ENCODE assay signal across 13 mouse cellular contexts in genomic region chr5:54073291-54073690, GRCm38 (mm10).
A peak's percentile ranks its signal among the peaks of the same experiment; 100 is the strongest.
DNase-seq lines count a peak whose midpoint lies in the region; ATAC-seq and TF ChIP-seq lines count a peak whose summit lies in the region.
"Had no signal": no experiment of that assay in that cellular context is flagged by ENCODE, and none has a peak within 500 bp of the region (broad histone marks: within the 10 kb centered on the region; RNA-seq: fewer than 3 reads in every experiment).

No protein-coding gene starts in this region.

- peak overlapping the region; percentile 58 for H3K27ac ChIP-seq in gastrocnemius, adult 2 months
- no peak overlapping the region for H3K27ac ChIP-seq in limb, embryonic 14.5 days (replicated peaks; ENCODE audit: low read depth, low read length)
- H3K27ac ChIP-seq in limb, embryonic 10.5 days: no peak overlapping the region
- peak overlapping the region; percentile 16; the same call in 1 of the 2 replicates for H3K27ac ChIP-seq in heart, embryonic 13.5 days (replicated peaks)
- no peak overlapping the region for H3K27ac ChIP-seq in intestine, embryonic 16.5 days (ENCODE audit: low read length)
- H3K27ac ChIP-seq: embryonic facial prominence, embryonic 12.5 days; midbrain, embryonic 10.5 days; stomach, postnatal 0 days had no signal

- no peak for TF ChIP-seq POLR2A in limb, embryonic 14.5 days (IDR thresholded peaks at IDR 0.05; ENCODE audit: borderline replicate concordance, extremely low read depth, insufficient read depth, insufficient read length)

- no peak; the same call in 1 of the 2 replicates for ATAC-seq in limb, embryonic 14.5 days (ENCODE audit: low FRiP score, low read depth)
- ATAC-seq in heart, embryonic 13.5 days (ENCODE audit: extremely low read depth, insufficient number of reproducible peaks, low FRiP score, low TSS enrichment): no peak
- ATAC-seq in intestine, embryonic 16.5 days: no peak

- no peaks in the 10 kb centered on the region for H3K36me3 ChIP-seq in limb, embryonic 14.5 days (ENCODE audit: control insufficient read depth, insufficient read depth, low read length)
- no peaks in the 10 kb centered on the region for H3K36me3 ChIP-seq in limb, embryonic 10.5 days
- no peaks in the 10 kb centered on the region for H3K36me3 ChIP-seq in heart, embryonic 13.5 days
- no peaks in the 10 kb centered on the region for H3K36me3 ChIP-seq in intestine, embryonic 16.5 days (ENCODE audit: control insufficient read depth, insufficient read depth, low read length)
- H3K36me3 ChIP-seq: embryonic facial prominence, embryonic 12.5 days; midbrain, embryonic 10.5 days had no signal

- no peak overlapping the region for H3K4me2 ChIP-seq in limb, embryonic 14.5 days (replicated peaks; ENCODE audit: low read depth, low read length, severe bottlenecking)
- H3K4me2 ChIP-seq in heart, embryonic 13.5 days: no peak overlapping the region
- H3K4me2 ChIP-seq in intestine, embryonic 16.5 days (ENCODE audit: low read depth, low read length): no peak overlapping the region
- H3K4me2 ChIP-seq: embryonic facial prominence, embryonic 12.5 days had no signal

- peaks cover 10% of the 10 kb centered on the region for H3K4me1 ChIP-seq in limb, embryonic 14.5 days (ENCODE audit: control insufficient read depth, insufficient read depth, low read length)
- H3K4me1 ChIP-seq in limb, embryonic 10.5 days: no peaks in the 10 kb centered on the region
- peaks cover 17% of the 10 kb centered on the region for H3K4me1 ChIP-seq in heart, embryonic 13.5 days
- H3K4me1 ChIP-seq in intestine, embryonic 16.5 days (ENCODE audit: control insufficient read depth, insufficient read depth, low read length): no peaks in the 10 kb centered on the region
- H3K4me1 ChIP-seq: embryonic facial prominence, embryonic 12.5 days; midbrain, embryonic 10.5 days had no signal

- no peak for TF ChIP-seq CTCF in gastrocnemius, adult 2 months (IDR thresholded peaks at IDR 0.05)

- no peak overlapping the region for H3K4me3 ChIP-seq in gastrocnemius, adult 2 months
- no peak overlapping the region for H3K4me3 ChIP-seq in limb, embryonic 14.5 days (replicated peaks; ENCODE audit: low read length)
- no peak overlapping the region for H3K4me3 ChIP-seq in limb, embryonic 10.5 days
- no peak overlapping the region for H3K4me3 ChIP-seq in heart, embryonic 13.5 days
- H3K4me3 ChIP-seq in intestine, embryonic 16.5 days (ENCODE audit: low read length): no peak overlapping the region
- H3K4me3 ChIP-seq: embryonic facial prominence, embryonic 12.5 days; midbrain, embryonic 10.5 days had no signal

- no peak for DNase-seq in gastrocnemius, adult 2 months
- no peak for DNase-seq in gastrocnemius, postnatal 4 days (ENCODE audit: low spot score in 2 of 2)
- DNase-seq in limb, embryonic 14.5 days (ENCODE audit: low spot score): peak; percentile 62
- DNase-seq in limb, embryonic 10.5 days (ENCODE audit: low spot score): no peak
- peak; percentile 69 for DNase-seq in Muller cell, postnatal 12 days (ENCODE audit: inconsistent ontology term)
- DNase-seq in MN1 (ENCODE audit: low spot score): no peak
- DNase-seq: adrenal gland, postnatal 25 days; gastrocnemius, postnatal 25 days had no signal

- no peak overlapping the region for H3K9ac ChIP-seq in limb, embryonic 14.5 days (ENCODE audit: low read depth, low read length, severe bottlenecking)
- no peak overlapping the region for H3K9ac ChIP-seq in heart, embryonic 13.5 days
- no peak overlapping the region for H3K9ac ChIP-seq in intestine, embryonic 16.5 days (ENCODE audit: low read depth, low read length)
- H3K9ac ChIP-seq: embryonic facial prominence, embryonic 12.5 days had no signal

- WGBS in limb, embryonic 14.5 days: 7% methylated on average over 1 of the region's 1 CpGs
- 76% methylated on average over 1 of the region's 1 CpGs for WGBS in limb, embryonic 10.5 days
- 10% methylated on average over 1 of the region's 1 CpGs for WGBS in heart, embryonic 13.5 days
- WGBS in intestine, embryonic 16.5 days: 17% methylated on average over 1 of the region's 1 CpGs

- H3K27me3 ChIP-seq in limb, embryonic 14.5 days (ENCODE audit: control insufficient read depth, insufficient read depth, low read length): no peaks in the 10 kb centered on the region
- no peaks in the 10 kb centered on the region for H3K27me3 ChIP-seq in limb, embryonic 10.5 days (ENCODE audit: low read depth, poor library complexity, severe bottlenecking)
- H3K27me3 ChIP-seq in heart, embryonic 13.5 days (replicated peaks): no peaks in the 10 kb centered on the region
- H3K27me3 ChIP-seq in intestine, embryonic 16.5 days (replicated peaks; ENCODE audit: control insufficient read depth, insufficient read depth, low read length): no peaks in the 10 kb centered on the region
- H3K27me3 ChIP-seq: embryonic facial prominence, embryonic 12.5 days had no signal

- no peaks in the 10 kb centered on the region for H3K9me3 ChIP-seq in limb, embryonic 14.5 days (ENCODE audit: control insufficient read depth, low read length)
- no peaks in the 10 kb centered on the region for H3K9me3 ChIP-seq in limb, embryonic 10.5 days (replicated peaks)
- H3K9me3 ChIP-seq in heart, embryonic 13.5 days: no peaks in the 10 kb centered on the region
- no peaks in the 10 kb centered on the region for H3K9me3 ChIP-seq in intestine, embryonic 16.5 days (ENCODE audit: control insufficient read depth, low read length)
- H3K9me3 ChIP-seq: embryonic facial prominence, embryonic 12.5 days; midbrain, embryonic 10.5 days had no signal

- intact Hi-C loops in gastrocnemius, adult 2 months (cut with DNase I): no loop called here

Comparison
In these comparisons a context has a peak if more than half of its experiments do, and no peak if none do; other contexts are left out.
1. DNase-seq: peak in limb, embryonic 14.5 days (single experiment) and Muller cell, postnatal 12 days (single experiment); none in gastrocnemius, adult 2 months (single experiment), gastrocnemius, postnatal 4 days (0 of 2), limb, embryonic 10.5 days (single experiment) and MN1 (single experiment).
2. H3K27ac ChIP-seq: peak in gastrocnemius, adult 2 months (single experiment) and heart, embryonic 13.5 days (single experiment); none in limb, embryonic 14.5 days (single experiment), limb, embryonic 10.5 days (single experiment) and intestine, embryonic 16.5 days (single experiment).